In the genomic region with DNA sequence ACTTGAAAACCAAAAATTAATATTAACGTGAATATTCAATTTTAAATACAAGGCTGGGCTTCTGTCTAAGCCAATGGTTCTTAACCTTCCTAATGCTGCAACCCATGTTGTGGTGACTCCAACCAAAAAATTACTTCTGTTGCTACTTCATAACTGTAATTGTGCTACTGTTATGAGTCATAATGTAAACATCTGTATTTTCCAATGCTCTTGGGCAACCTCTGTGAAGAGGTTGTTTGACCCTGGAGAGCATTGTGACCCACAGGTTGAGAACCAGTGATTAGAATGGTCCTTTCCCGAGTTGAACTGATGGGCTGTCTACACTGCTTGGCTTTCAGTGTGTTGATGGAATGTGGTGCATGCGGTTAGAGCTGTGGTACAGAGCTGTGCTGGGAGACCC, we compare ENCODE assay signal across 25 mouse cellular contexts. TPM values are rescaled to one million over a fixed set of nuclear protein-coding genes. Genes with fewer than 3 reads are reported as not detected.
A peak's percentile ranks its signal among the peaks of the same experiment; 100 is the strongest.
DNase-seq lines count a peak whose midpoint lies in the region; ATAC-seq and TF ChIP-seq lines count a peak whose summit lies in the region.
"Had no signal": no experiment of that assay in that cellular context is flagged by ENCODE, and none has a peak within 500 bp of the region (broad histone marks: within the 10 kb centered on the region; RNA-seq: fewer than 3 reads in every experiment).

No protein-coding gene starts in this region.

- DNase-seq in heart, adult 11 months = peak; percentile 19
- DNase-seq in heart, postnatal 25 days (ENCODE audit: low spot score) = no peak
- DNase-seq in lung, postnatal 36 days = peak; percentile 44
- DNase-seq in lung, postnatal 4 days = no peak
- DNase-seq in CH12.LX (ENCODE audit: extremely low read depth) = peak; percentile 42
- DNase-seq in gastrocnemius, adult 8-10 months (ENCODE audit: low spot score in 2 of 2) = no peak
- DNase-seq: adrenal gland, postnatal 10 days; cerebellum, adult 11-12 months; cerebellum, adult 9-11 months; cerebellum, postnatal 36 days; gastrocnemius, postnatal 10 days; heart, adult 2 months; heart, postnatal 14 days had no signal

- peaks cover 7 to 48% of the 10 kb centered on the region in 2 experiments; a peak in 3 of 4 replicates for H3K4me1 ChIP-seq in CH12.LX (ENCODE audit: control insufficient read depth in 1 of 2, insufficient read depth in 2 of 2)
- H3K4me1 ChIP-seq: heart, embryonic 15.5 days had no signal

- H3K9me3 ChIP-seq in CH12.LX (replicated peaks; ENCODE audit: low read length) = no peaks in the 10 kb centered on the region
- H3K9me3 ChIP-seq: embryonic facial prominence, embryonic 15.5 days; forebrain, embryonic 10.5 days; heart, embryonic 15.5 days; hindbrain, embryonic 10.5 days had no signal

- peak; percentile 71 for TF ChIP-seq EP300 in CH12.LX (IDR thresholded peaks at IDR 0.05; ENCODE audit: low read length)

- no peak for ATAC-seq in frontal cortex, adult (ENCODE audit: low TSS enrichment)
- ATAC-seq: CD4-positive, CD25-positive, alpha-beta regulatory T cell, adult 4 months; forebrain, embryonic 14.5 days had no signal

- no peak overlapping the region for H3K4me3 ChIP-seq in CH12.LX (replicated peaks in 1 of 3; ENCODE audit: low read depth in 2 of 3, low read length in 2 of 3, poor library complexity in 1 of 3)
- H3K4me3 ChIP-seq: embryonic facial prominence, embryonic 15.5 days; erythroblast, embryonic 14.5 days; forebrain, embryonic 10.5 days; heart, adult 2 months; heart, embryonic 15.5 days; hindbrain, embryonic 10.5 days had no signal

- H3K79me2 ChIP-seq in CH12.LX (replicated peaks; ENCODE audit: control insufficient read depth, extremely low read depth, insufficient read depth, poor library complexity, severe bottlenecking) = peaks cover 62% of the 10 kb centered on the region

- H3K9ac ChIP-seq in CH12.LX (ENCODE audit: insufficient read depth, low read depth) = no peak overlapping the region
- H3K9ac ChIP-seq: embryonic facial prominence, embryonic 15.5 days; heart, embryonic 15.5 days; hindbrain, embryonic 14.5 days had no signal

- H3K36me3 ChIP-seq in CH12.LX (replicated peaks in 1 of 2; ENCODE audit: control insufficient read depth in 1 of 2, insufficient read depth in 1 of 2, low read length in 1 of 2) = peaks cover 31 to 66% of the 10 kb centered on the region in 2 experiments

- H3K27ac ChIP-seq in CH12.LX (ENCODE audit: insufficient read depth, low read depth) = no peak overlapping the region
- H3K27ac ChIP-seq: embryonic facial prominence, embryonic 15.5 days; forebrain, embryonic 10.5 days; heart, adult 2 months; heart, embryonic 15.5 days; hindbrain, embryonic 10.5 days; hindbrain, embryonic 14.5 days had no signal

- dilution Hi-C loops in CH12.LX (cut with MboI; ENCODE audit: extremely low pct_ligation_motif_present, extremely low pct_unique_long_range_greater_than_20kb, low sequenced_read_pairs) = no loop called here

- no peak overlapping the region for H3K4me2 ChIP-seq in CH12.LX (ENCODE audit: insufficient read depth, low read depth, poor library complexity, severe bottlenecking)
- H3K4me2 ChIP-seq: embryonic facial prominence, embryonic 15.5 days; heart, embryonic 11.5 days; heart, embryonic 15.5 days; hindbrain, embryonic 14.5 days had no signal

- in situ Hi-C loops in CH12.LX (cut with MboI; ENCODE audit: low pct_ligation_motif_present, low pct_unique_long_range_greater_than_20kb, low sequenced_read_pairs) = loop anchor here (5.0 kb wide), 1 partner anchor 56 kb away; a partner anchor contains a TSS

- TF ChIP-seq RAD21 in CH12.LX (IDR thresholded peaks at IDR 0.05; ENCODE audit: low read depth, low read length) = no peak

- no peak for TF ChIP-seq CTCF in CH12.LX (conservative IDR thresholded peaks at IDR 0.05 in 1 of 2, IDR thresholded peaks at IDR 0.05 in 1 of 2; ENCODE audit: low read depth in 2 of 2, low read length in 2 of 2)

- H3K27me3 ChIP-seq in CH12.LX (replicated peaks) = no peaks in the 10 kb centered on the region
- H3K27me3 ChIP-seq: embryonic facial prominence, embryonic 15.5 days; heart, embryonic 15.5 days had no signal

- intact Hi-C loops in heart, postnatal 25 days (cut with DNase I) = no loop called here

- TF ChIP-seq POLR2A in CH12.LX (IDR thresholded peaks at IDR 0.05; ENCODE audit: low read depth, low read length) = no peak

TF ChIP-seq in CH12.LX, 34 proteins besides CTCF, POLR2A, EP300 and RAD21:
- TF ChIP-seq JUN (IDR thresholded peaks at IDR 0.05; ENCODE audit: insufficient read depth, low read depth, low read length) (peak; percentile 69; the same call in 1 of the 2 replicates), TBP (conservative IDR thresholded peaks at IDR 0.05; ENCODE audit: low read depth, low read length) (no peak), JUND (conservative IDR thresholded peaks at IDR 0.05; ENCODE audit: low read depth, low read length) (peak; percentile 88), MXI1 (IDR thresholded peaks at IDR 0.05; ENCODE audit: low read depth, low read length) (no peak), CHD2 (IDR thresholded peaks at IDR 0.05; ENCODE audit: low read length) (no peak), POLR2AphosphoS2 (IDR thresholded peaks at IDR 0.05; ENCODE audit: low read depth, low read length) (no peak), ZMIZ1 (IDR thresholded peaks at IDR 0.05; ENCODE audit: low read depth, low read length) (no peak), PAX5 (IDR thresholded peaks at IDR 0.05; ENCODE audit: low read length) (no peak), ZKSCAN1 (IDR thresholded peaks at IDR 0.05; ENCODE audit: borderline replicate concordance, low read depth, low read length) (no peak), CHD1 (IDR thresholded peaks at IDR 0.05; ENCODE audit: low read depth, low read length) (no peak), MYC (IDR thresholded peaks at IDR 0.05; ENCODE audit: low read depth, low read length) (no peak), IRF4 (IDR thresholded peaks at IDR 0.05; ENCODE audit: low read depth, low read length) (peak; percentile 87), MAZ (IDR thresholded peaks at IDR 0.05; ENCODE audit: low read depth, low read length) (no peak), NELFE (IDR thresholded peaks at IDR 0.05; ENCODE audit: low read depth, low read length) (no peak), E2F4 (IDR thresholded peaks at IDR 0.05; ENCODE audit: insufficient replicate concordance, low read depth, low read length) (no peak), ELF1 (IDR thresholded peaks at IDR 0.05; ENCODE audit: low read depth, low read length) (no peak), KAT2A (IDR thresholded peaks at IDR 0.05; ENCODE audit: insufficient replicate concordance, low read length) (no peak), USF2 (conservative IDR thresholded peaks at IDR 0.05; ENCODE audit: low read depth, low read length) (no peak), USF1 (IDR thresholded peaks at IDR 0.05; ENCODE audit: low read depth, low read length) (no peak), HCFC1 (IDR thresholded peaks at IDR 0.05; ENCODE audit: low read depth, low read length) (no peak), SIN3A (IDR thresholded peaks at IDR 0.05; ENCODE audit: low read length) (0 out of 2 replicates have a peak, but pooled peaks have one; percentile 13), TCF12 (IDR thresholded peaks at IDR 0.05; ENCODE audit: low read depth, low read length) (no peak), UBTF (IDR thresholded peaks at IDR 0.05; ENCODE audit: low read depth, low read length) (no peak), GABPA (IDR thresholded peaks at IDR 0.05; ENCODE audit: insufficient replicate concordance, low read depth, low read length) (no peak), RCOR1 (conservative IDR thresholded peaks at IDR 0.05; ENCODE audit: low read depth, low read length) (0 out of 2 replicates have a peak, but pooled peaks have one; percentile 23), MEF2A (IDR thresholded peaks at IDR 0.05; ENCODE audit: borderline replicate concordance, low read depth, low read length) (peak; percentile 23; the same call in 1 of the 2 replicates), SMC3 (IDR thresholded peaks at IDR 0.05; ENCODE audit: low read depth, low read length) (no peak), BHLHE40 (IDR thresholded peaks at IDR 0.05; ENCODE audit: low read depth, low read length) (no peak), ZNF384 (IDR thresholded peaks at IDR 0.05; ENCODE audit: low read depth, low read length) (no peak), NRF1 (IDR thresholded peaks at IDR 0.05; ENCODE audit: low read depth, low read length) (no peak), MAX (IDR thresholded peaks at IDR 0.05; ENCODE audit: low read length) (no peak), ETS1 (conservative IDR thresholded peaks at IDR 0.05; ENCODE audit: low read depth, low read length) (no peak; the same call in 1 of the 2 replicates), ZC3H11A (IDR thresholded peaks at IDR 0.05; ENCODE audit: low read depth, low read length) (no peak), MAFK (IDR thresholded peaks at IDR 0.05; ENCODE audit: insufficient replicate concordance, low read length) (no peak)

RNA-seq across cellular contexts. Expression of a gene that starts 7.2 kb away (rescaled TPM):
- 10 to 100 TPM; 22.1 to 24.6 TPM for total RNA-seq in heart, postnatal 25 days (2021)
- 18.2 and 22.7 TPM in 2 replicates for total RNA-seq in CH12.LX (2012; rRNA removed)
- 36.4 and 40.2 TPM in 2 replicates for total RNA-seq in CH12.LX (2014; rRNA removed)
- polyA plus RNA-seq in CH12.LX (2012; ENCODE audit: insufficient read length, low read depth) = 19.6 and 22.5 TPM in 2 replicates
- total RNA-seq in gastrocnemius, adult 8-10 months (2022) = 10 to 100 TPM; 13.6 to 19.4 (median 16.7) TPM

RNA-seq across cellular contexts. Expression of a gene that starts 22.2 kb away (rescaled TPM):
- not detected for total RNA-seq in heart, postnatal 25 days (2021)
- total RNA-seq in CH12.LX (2012; rRNA removed) (not detected in 2 replicates), CH12.LX (2014; rRNA removed) (not detected in 2 replicates)
- polyA plus RNA-seq in CH12.LX (2012; ENCODE audit: insufficient read length, low read depth) = not detected in 2 replicates
- total RNA-seq in gastrocnemius, adult 8-10 months (2022) = not detected
- total RNA-seq: gastrocnemius, postnatal 4 days; heart, adult 2 months; heart, postnatal 14 days; MEL had no signal
- polyA plus RNA-seq: CD4-positive, CD25-positive, alpha-beta regulatory T cell, adult 4 months; erythroblast, embryonic 14.5 days; heart, adult 2 months; heart, embryonic 11.5 days; heart, embryonic 15.5 days had no signal

RNA-seq across cellular contexts. Expression of a gene that starts 57.9 kb away (rescaled TPM):
- 10 to 100 TPM; 36.8 to 38.4 TPM for total RNA-seq in heart, postnatal 25 days (2021)
- total RNA-seq in CH12.LX (2012; rRNA removed) = 169 and 207 TPM in 2 replicates
- 280 and 301 TPM in 2 replicates for total RNA-seq in CH12.LX (2014; rRNA removed)
- polyA plus RNA-seq in CH12.LX (2012; ENCODE audit: insufficient read length, low read depth) = 328 and 338 TPM in 2 replicates
- 10 to 100 TPM; 33.1 to 37.5 (median 37.2) TPM for total RNA-seq in gastrocnemius, adult 8-10 months (2022)

Comparison
In these comparisons a context has a peak if more than half of its experiments do, and no peak if none do; other contexts are left out.
1. DNase-seq: peak in heart, adult 11 months (single experiment), lung, postnatal 36 days (single experiment) and CH12.LX (single experiment); none in heart, postnatal 25 days (single experiment), lung, postnatal 4 days (0 of 2) and gastrocnemius, adult 8-10 months (0 of 2).
2. RNA of a gene that starts 57.9 kb away (total RNA-seq): 169 to 301 TPM in CH12.LX; 36.8 to 38.4 TPM in heart, postnatal 25 days and 33.1 to 37.5 TPM in gastrocnemius, adult 8-10 months; every median in the first group is over 4 times any median in the second.